Mouse (Mus musculus) midbrain, embryonic 13.5 days (tissue): ENCODE results near the gene Cfap77. TPM values are rescaled to one million over a fixed set of nuclear protein-coding genes. Genes with fewer than 3 reads are reported as not detected.
"Not testable (repeated sequence)": the region's sequence is repeated elsewhere in the genome, so short reads cannot be mapped to it uniquely, and the experiment has no call there.

Experiments
- ATAC-seq: fragments of 200-750 bp; cut with Nextera tagmentation; 2 replicates; pipeline ENCODE4 v1.8.0; 2017; ENCODE audit warnings: mild to moderate bottlenecking, moderate TSS enrichment, moderate library complexity
- H3K27ac ChIP-seq: fragments of 300-500 bp; sonication (generic); 2 replicates; pipeline ENCODE4 v1.5.1; 2015; ENCODE audit warnings: inconsistent platforms, mild to moderate bottlenecking, moderate library complexity
- H3K27me3 ChIP-seq: fragments of 300-500 bp; sonication (generic); 2 replicates; pipeline ENCODE4 v1.6.1; 2015; ENCODE audit warnings: mild to moderate bottlenecking, inconsistent platforms
- H3K36me3 ChIP-seq: fragments of 300-500 bp; sonication (generic); 2 replicates; pipeline ENCODE4 v1.6.1; 2015; ENCODE audit warnings: mild to moderate bottlenecking, inconsistent platforms
- H3K4me1 ChIP-seq: fragments of 300-500 bp; sonication (generic); replicated peaks from 2 replicates; pipeline ENCODE4 v1.6.1; 2015; ENCODE audit warnings: inconsistent platforms
- H3K4me2 ChIP-seq: fragments of 300-500 bp; sonication (generic); replicated peaks from 2 replicates; pipeline ENCODE4 v1.6.1; 2015; ENCODE audit warnings: moderate library complexity, mild to moderate bottlenecking, inconsistent platforms
- H3K4me3 ChIP-seq: fragments of 300-500 bp; sonication (generic); replicated peaks from 2 replicates; pipeline ENCODE4 v1.5.1; 2015; ENCODE audit warnings: mild to moderate bottlenecking, inconsistent platforms
- H3K9ac ChIP-seq: fragments of 300-500 bp; sonication (generic); replicated peaks from 2 replicates; pipeline ENCODE4 v1.6.1; 2015; ENCODE audit warnings: mild to moderate bottlenecking, inconsistent platforms
- H3K9me3 ChIP-seq: fragments of 300-500 bp; sonication (generic); 2 replicates; pipeline ENCODE4 v1.6.1; 2016; ENCODE audit warnings: mild to moderate bottlenecking, inconsistent platforms
- WGBS: fragments of 180-500 bp; shearing (Covaris S2); methylation state at CpG from one replicate; pipeline ENCODE4 v1.1.7; 2015; 5-methylcytosine and 5-hydroxymethylcytosine counted together
- polyA plus RNA-seq: library from polyadenylated mRNA; unstranded; fragments of >200 nt; fragmentation: Nextera tagmentation; extraction: Ambion mirVana; gene quantifications from 2 replicates; pipeline ENCODE4 v1.2.1, GENCODE M21; 2015

Gene Cfap77
- polyA plus RNA-seq = 0.48 and 0.63 TPM in 2 replicates

GRCm38 (mm10) chr2:29054991-29055390, at the start of gene Cfap77:
Gene Cfap77 (minus strand): TSS chr2:29055066.
- peak; percentile 83 for ATAC-seq
- peak within 1 kb of the TSS; percentile 71 for H3K9ac ChIP-seq
- peak within 1 kb of the TSS; percentile 52 for H3K4me3 ChIP-seq
- H3K9me3 ChIP-seq = no peaks in the 10 kb centered on the region
- WGBS = under 1% methylated on average over 25 of the region's 25 CpGs
- H3K4me1 ChIP-seq = peaks cover 28% of the 10 kb centered on the region
- H3K27me3 ChIP-seq = peaks cover 57% of the 10 kb centered on the region
- no peak within 1 kb of the TSS for H3K27ac ChIP-seq
- no peaks in the 10 kb centered on the region for H3K36me3 ChIP-seq
- peak within 1 kb of the TSS; percentile 78 for H3K4me2 ChIP-seq

- 79% methylated on average over 10 of the region's 10 CpGs for WGBS
- H3K9ac ChIP-seq, H3K4me3 ChIP-seq, ATAC-seq, H3K9me3 ChIP-seq, H3K36me3 ChIP-seq, H3K27ac ChIP-seq, H3K27me3 ChIP-seq, H3K4me1 ChIP-seq, H3K4me2 ChIP-seq: not testable (repeated sequence)
Measured at GRCm38 (mm10) chr2:29102416-29103377, 47.8 kb upstream of the Cfap77 start.

- no peaks in the 10 kb centered on the region for H3K27me3 ChIP-seq
- H3K27ac ChIP-seq = no peak overlapping the region
- H3K9ac ChIP-seq = no peak overlapping the region
- H3K9me3 ChIP-seq = no peaks in the 10 kb centered on the region
- no peak overlapping the region for H3K4me2 ChIP-seq
- no peak overlapping the region for H3K4me3 ChIP-seq
- no peaks in the 10 kb centered on the region for H3K36me3 ChIP-seq
- WGBS = 80% methylated on average over 7 of the region's 7 CpGs
- no peak for ATAC-seq
- no peaks in the 10 kb centered on the region for H3K4me1 ChIP-seq
Measured at GRCm38 (mm10) chr2:29100822-29101534, 46.1 kb upstream of the Cfap77 start.

- H3K9ac ChIP-seq = no peak overlapping the region
- no peak for ATAC-seq
- no peak overlapping the region for H3K27ac ChIP-seq
- H3K36me3 ChIP-seq = no peaks in the 10 kb centered on the region
- H3K4me3 ChIP-seq = no peak overlapping the region
- H3K4me2 ChIP-seq = no peak overlapping the region
- no peaks in the 10 kb centered on the region for H3K9me3 ChIP-seq
- H3K4me1 ChIP-seq = no peaks in the 10 kb centered on the region
- 90% methylated on average over 14 of the region's 14 CpGs for WGBS
- no peaks in the 10 kb centered on the region for H3K27me3 ChIP-seq
Measured at GRCm38 (mm10) chr2:29099646-29100045, 44.8 kb upstream of the Cfap77 start.

GRCm38 (mm10) chr2:29098786-29099185, 43.9 kb upstream of the Cfap77 start:
- 83% methylated on average over 8 of the region's 8 CpGs for WGBS
- no peak overlapping the region for H3K4me2 ChIP-seq
- no peaks in the 10 kb centered on the region for H3K4me1 ChIP-seq
- H3K9ac ChIP-seq = no peak overlapping the region
- no peak overlapping the region for H3K27ac ChIP-seq
- H3K27me3 ChIP-seq = no peaks in the 10 kb centered on the region
- no peaks in the 10 kb centered on the region for H3K9me3 ChIP-seq
- no peak overlapping the region for H3K4me3 ChIP-seq
- H3K36me3 ChIP-seq = no peaks in the 10 kb centered on the region
- ATAC-seq = no peak

- not testable (repeated sequence) for H3K27ac ChIP-seq, H3K4me2 ChIP-seq, ATAC-seq, H3K4me1 ChIP-seq, H3K4me3 ChIP-seq, H3K36me3 ChIP-seq, H3K9me3 ChIP-seq, H3K27me3 ChIP-seq, H3K9ac ChIP-seq
- 96% methylated on average over 5 of the region's 5 CpGs for WGBS
Measured at GRCm38 (mm10) chr2:29097955-29098354, 43.1 kb upstream of the Cfap77 start.

- Histone ChIP-seq H3K27me3 (no peaks in the 10 kb centered on the region), H3K9ac (no peak overlapping the region), H3K9me3 (no peaks in the 10 kb centered on the region), H3K4me3 (no peak overlapping the region), H3K27ac (no peak overlapping the region), H3K36me3 (no peaks in the 10 kb centered on the region), H3K4me2 (no peak overlapping the region), H3K4me1 (no peaks in the 10 kb centered on the region)
- WGBS = 86% methylated on average over 3 of the region's 3 CpGs
- no peak for ATAC-seq
Measured at GRCm38 (mm10) chr2:29097465-29097864, 42.6 kb upstream of the Cfap77 start.

GRCm38 (mm10) chr2:29096751-29097150, 41.9 kb upstream of the Cfap77 start:
- Histone ChIP-seq H3K9me3 (no peaks in the 10 kb centered on the region), H3K36me3 (no peaks in the 10 kb centered on the region), H3K4me1 (no peaks in the 10 kb centered on the region), H3K4me2 (no peak overlapping the region), H3K4me3 (no peak overlapping the region), H3K27ac (no peak overlapping the region), H3K9ac (no peak overlapping the region), H3K27me3 (no peaks in the 10 kb centered on the region)
- WGBS = 41% methylated on average over 4 of the region's 4 CpGs
- no peak for ATAC-seq

GRCm38 (mm10) chr2:29095674-29096073, 40.8 kb upstream of the Cfap77 start:
- H3K27me3 ChIP-seq = no peaks in the 10 kb centered on the region
- H3K9ac ChIP-seq = no peak overlapping the region
- H3K9me3 ChIP-seq = no peaks in the 10 kb centered on the region
- H3K4me1 ChIP-seq = no peaks in the 10 kb centered on the region
- no peak overlapping the region for H3K27ac ChIP-seq
- ATAC-seq = no peak
- 92% methylated on average over 8 of the region's 8 CpGs for WGBS
- H3K4me3 ChIP-seq = no peak overlapping the region
- no peaks in the 10 kb centered on the region for H3K36me3 ChIP-seq
- no peak overlapping the region for H3K4me2 ChIP-seq

- 78% methylated on average over 6 of the region's 6 CpGs for WGBS
- H3K4me3 ChIP-seq, H3K9ac ChIP-seq, H3K9me3 ChIP-seq, H3K27me3 ChIP-seq, H3K27ac ChIP-seq, ATAC-seq, H3K4me2 ChIP-seq, H3K4me1 ChIP-seq: not testable (repeated sequence)
- H3K36me3 ChIP-seq = peaks cover 35% of the 10 kb centered on the region
Measured at GRCm38 (mm10) chr2:29089276-29089675, 34.4 kb upstream of the Cfap77 start.

GRCm38 (mm10) chr2:29086026-29086425, 31.2 kb upstream of the Cfap77 start:
- Histone ChIP-seq H3K27ac (no peak overlapping the region), H3K4me3 (no peak overlapping the region), H3K9ac (no peak overlapping the region), H3K36me3 (peaks cover 67% of the 10 kb centered on the region), H3K27me3 (no peaks in the 10 kb centered on the region), H3K4me1 (no peaks in the 10 kb centered on the region), H3K4me2 (no peak overlapping the region), H3K9me3 (no peaks in the 10 kb centered on the region)
- WGBS = 97% methylated on average over 7 of the region's 7 CpGs
- ATAC-seq = no peak

- WGBS = 60% methylated on average over 3 of the region's 3 CpGs
- Histone ChIP-seq H3K9ac (no peak overlapping the region), H3K27ac (no peak overlapping the region), H3K36me3 (peaks cover 92% of the 10 kb centered on the region), H3K4me3 (no peak overlapping the region), H3K27me3 (no peaks in the 10 kb centered on the region), H3K4me2 (no peak overlapping the region), H3K9me3 (no peaks in the 10 kb centered on the region), H3K4me1 (no peaks in the 10 kb centered on the region)
- ATAC-seq = no peak
Measured at GRCm38 (mm10) chr2:29081965-29082364, 27.1 kb upstream of the Cfap77 start.
